Mouse (Mus musculus): ENCODE data around the gene Slc6a16. TPM values are rescaled to one million over a fixed set of nuclear protein-coding genes. Genes with fewer than 3 reads are reported as not detected.
A peak's percentile ranks its signal among the peaks of the same experiment; 100 is the strongest.

Slc6a16 gene
- polyA plus RNA-seq, 1 experiment from 2014 or later = 0.46 TPM

- no peaks in the 10 kb centered on the region for H3K9me3 ChIP-seq (ENCODE audit: low read length)
- DNase-seq (peak; percentile 78), ATAC-seq (peak; percentile 94)
- no peak overlapping the region for H3K4me2 ChIP-seq (ENCODE audit: low read depth, low read length)
- TF ChIP-seq EP300 (IDR thresholded peaks at IDR 0.05; ENCODE audit: low read depth) (no peak), CTCF (IDR thresholded peaks at IDR 0.05; ENCODE audit: low read depth) (peak; percentile 89)
- WGBS (ENCODE audit: insufficient replicate concordance) = 4% methylated on average over 5 of the region's 5 CpGs
- no peak overlapping the region for H3K9ac ChIP-seq (replicated peaks)
- 0 out of 2 replicates have a peak, but pooled peaks cover 2% of the 10 kb centered on the region for H3K4me1 ChIP-seq (ENCODE audit: insufficient read depth)
- H3K27ac ChIP-seq (ENCODE audit: low read depth) = no peak overlapping the region
- no peak overlapping the region for H3K4me3 ChIP-seq (ENCODE audit: low read depth, low read length)
- no peaks in the 10 kb centered on the region for H3K36me3 ChIP-seq (replicated peaks; ENCODE audit: insufficient read depth, low read length)
- H3K27me3 ChIP-seq (ENCODE audit: insufficient read depth, low read length) = 0 out of 2 replicates have a peak, but pooled peaks cover 3% of the 10 kb centered on the region
These were observed 58.9 kb downstream of the Slc6a16 start for GRCm38 (mm10) chr7:45299752-45300151.

- Histone ChIP-seq H3K4me1 (ENCODE audit: insufficient read depth) (0 out of 2 replicates have a peak, but pooled peaks cover 2% of the 10 kb centered on the region), H3K27ac (ENCODE audit: low read depth) (no peak overlapping the region), H3K36me3 (replicated peaks; ENCODE audit: insufficient read depth, low read length) (no peaks in the 10 kb centered on the region), H3K9me3 (ENCODE audit: low read length) (no peaks in the 10 kb centered on the region), H3K9ac (replicated peaks) (no peak overlapping the region), H3K4me2 (ENCODE audit: low read depth, low read length) (no peak overlapping the region), H3K27me3 (ENCODE audit: insufficient read depth, low read length) (0 out of 2 replicates have a peak, but pooled peaks cover 3% of the 10 kb centered on the region), H3K4me3 (ENCODE audit: low read depth, low read length) (no peak overlapping the region)
- WGBS (ENCODE audit: insufficient replicate concordance) = 11% methylated on average over 6 of the region's 6 CpGs
- DNase-seq (peak; percentile 53), ATAC-seq (peak; percentile 45; the same call in 1 of the 2 replicates)
- TF ChIP-seq CTCF (IDR thresholded peaks at IDR 0.05; ENCODE audit: low read depth) (peak; percentile 67), EP300 (IDR thresholded peaks at IDR 0.05; ENCODE audit: low read depth) (no peak)
These were observed 59.4 kb downstream of the Slc6a16 start for GRCm38 (mm10) chr7:45300270-45300669.

- WGBS (ENCODE audit: insufficient replicate concordance) = 74% methylated on average over 8 of the region's 8 CpGs
- no peak overlapping the region for H3K4me3 ChIP-seq (ENCODE audit: low read depth, low read length)
- no peaks in the 10 kb centered on the region for H3K36me3 ChIP-seq (replicated peaks; ENCODE audit: insufficient read depth, low read length)
- H3K9me3 ChIP-seq (ENCODE audit: low read length) = no peaks in the 10 kb centered on the region
- 0 out of 2 replicates have a peak, but pooled peaks cover 2% of the 10 kb centered on the region for H3K4me1 ChIP-seq (ENCODE audit: insufficient read depth)
- no peak for TF ChIP-seq CTCF (IDR thresholded peaks at IDR 0.05; ENCODE audit: low read depth)
- no peak for TF ChIP-seq EP300 (IDR thresholded peaks at IDR 0.05; ENCODE audit: low read depth)
- H3K27ac ChIP-seq (ENCODE audit: low read depth) = no peak overlapping the region
- DNase-seq (no peak), ATAC-seq (no peak)
- 0 out of 2 replicates have a peak, but pooled peaks cover 3% of the 10 kb centered on the region for H3K27me3 ChIP-seq (ENCODE audit: insufficient read depth, low read length)
- no peak overlapping the region for H3K4me2 ChIP-seq (ENCODE audit: low read depth, low read length)
- H3K9ac ChIP-seq (replicated peaks) = no peak overlapping the region
These were observed 61.7 kb downstream of the Slc6a16 start for GRCm38 (mm10) chr7:45302626-45303025.

- Histone ChIP-seq H3K27ac (ENCODE audit: low read depth) (no peak overlapping the region), H3K36me3 (replicated peaks; ENCODE audit: insufficient read depth, low read length) (no peaks in the 10 kb centered on the region), H3K9ac (replicated peaks) (no peak overlapping the region), H3K4me1 (ENCODE audit: insufficient read depth) (no peaks in the 10 kb centered on the region), H3K27me3 (ENCODE audit: insufficient read depth, low read length) (0 out of 2 replicates have a peak, but pooled peaks cover 3% of the 10 kb centered on the region), H3K4me3 (ENCODE audit: low read depth, low read length) (no peak overlapping the region), H3K9me3 (ENCODE audit: low read length) (no peaks in the 10 kb centered on the region), H3K4me2 (ENCODE audit: low read depth, low read length) (peak overlapping the region; percentile 24; the same call in 1 of the 2 replicates)
- no peak for TF ChIP-seq CTCF (IDR thresholded peaks at IDR 0.05; ENCODE audit: low read depth)
- TF ChIP-seq EP300 (IDR thresholded peaks at IDR 0.05; ENCODE audit: low read depth) = no peak
- DNase-seq = no peak
- 38% methylated on average over 10 of the region's 13 CpGs for WGBS (ENCODE audit: insufficient replicate concordance)
- ATAC-seq = no peak
These were observed 64.0 kb downstream of the Slc6a16 start for GRCm38 (mm10) chr7:45304869-45305268.

GRCm38 (mm10) chr7:45305275-45305674 lies 64.4 kb downstream of the Slc6a16 start:
- DNase-seq (peak; percentile 82), ATAC-seq (peak; percentile 83)
- H3K4me1 ChIP-seq (ENCODE audit: insufficient read depth) = no peaks in the 10 kb centered on the region
- no peak overlapping the region for H3K9ac ChIP-seq (replicated peaks)
- H3K27me3 ChIP-seq (ENCODE audit: insufficient read depth, low read length) = 0 out of 2 replicates have a peak, but pooled peaks cover 3% of the 10 kb centered on the region
- peak overlapping the region; percentile 24; the same call in 1 of the 2 replicates for H3K4me2 ChIP-seq (ENCODE audit: low read depth, low read length)
- no peaks in the 10 kb centered on the region for H3K9me3 ChIP-seq (ENCODE audit: low read length)
- 9% methylated on average over 17 of the region's 17 CpGs for WGBS (ENCODE audit: insufficient replicate concordance)
- H3K27ac ChIP-seq (ENCODE audit: low read depth) = no peak overlapping the region
- H3K4me3 ChIP-seq (ENCODE audit: low read depth, low read length) = no peak overlapping the region
- TF ChIP-seq CTCF (IDR thresholded peaks at IDR 0.05; ENCODE audit: low read depth) (peak; percentile 87), EP300 (IDR thresholded peaks at IDR 0.05; ENCODE audit: low read depth) (no peak)
- no peaks in the 10 kb centered on the region for H3K36me3 ChIP-seq (replicated peaks; ENCODE audit: insufficient read depth, low read length)

GRCm38 (mm10) chr7:45308551-45309240 lies 67.8 kb downstream of the Slc6a16 start:
- no peak overlapping the region for H3K9ac ChIP-seq (replicated peaks)
- TF ChIP-seq EP300 (IDR thresholded peaks at IDR 0.05; ENCODE audit: low read depth) (no peak), CTCF (IDR thresholded peaks at IDR 0.05; ENCODE audit: low read depth) (no peak)
- no peaks in the 10 kb centered on the region for H3K27me3 ChIP-seq (ENCODE audit: insufficient read depth, low read length)
- H3K9me3 ChIP-seq (ENCODE audit: low read length) = no peaks in the 10 kb centered on the region
- H3K4me3 ChIP-seq (ENCODE audit: low read depth, low read length) = no peak overlapping the region
- no peak overlapping the region for H3K4me2 ChIP-seq (ENCODE audit: low read depth, low read length)
- no peak for DNase-seq
- no peak overlapping the region for H3K27ac ChIP-seq (ENCODE audit: low read depth)
- WGBS (ENCODE audit: insufficient replicate concordance) = 34% methylated on average over 15 of the region's 15 CpGs
- no peak for ATAC-seq
- no peaks in the 10 kb centered on the region for H3K4me1 ChIP-seq (ENCODE audit: insufficient read depth)
- no peaks in the 10 kb centered on the region for H3K36me3 ChIP-seq (replicated peaks; ENCODE audit: insufficient read depth, low read length)
